Mouse (Mus musculus) mature B cell (primary cell): ENCODE data around the gene Zfp592.

Experiments used
- in situ Hi-C: fragments of 300-500 bp; cut with MboI; formaldehyde crosslinking; loops from 2 replicates; pipeline ENCODE4 v1.14.3; 2019

Gene Zfp592

DNA sequence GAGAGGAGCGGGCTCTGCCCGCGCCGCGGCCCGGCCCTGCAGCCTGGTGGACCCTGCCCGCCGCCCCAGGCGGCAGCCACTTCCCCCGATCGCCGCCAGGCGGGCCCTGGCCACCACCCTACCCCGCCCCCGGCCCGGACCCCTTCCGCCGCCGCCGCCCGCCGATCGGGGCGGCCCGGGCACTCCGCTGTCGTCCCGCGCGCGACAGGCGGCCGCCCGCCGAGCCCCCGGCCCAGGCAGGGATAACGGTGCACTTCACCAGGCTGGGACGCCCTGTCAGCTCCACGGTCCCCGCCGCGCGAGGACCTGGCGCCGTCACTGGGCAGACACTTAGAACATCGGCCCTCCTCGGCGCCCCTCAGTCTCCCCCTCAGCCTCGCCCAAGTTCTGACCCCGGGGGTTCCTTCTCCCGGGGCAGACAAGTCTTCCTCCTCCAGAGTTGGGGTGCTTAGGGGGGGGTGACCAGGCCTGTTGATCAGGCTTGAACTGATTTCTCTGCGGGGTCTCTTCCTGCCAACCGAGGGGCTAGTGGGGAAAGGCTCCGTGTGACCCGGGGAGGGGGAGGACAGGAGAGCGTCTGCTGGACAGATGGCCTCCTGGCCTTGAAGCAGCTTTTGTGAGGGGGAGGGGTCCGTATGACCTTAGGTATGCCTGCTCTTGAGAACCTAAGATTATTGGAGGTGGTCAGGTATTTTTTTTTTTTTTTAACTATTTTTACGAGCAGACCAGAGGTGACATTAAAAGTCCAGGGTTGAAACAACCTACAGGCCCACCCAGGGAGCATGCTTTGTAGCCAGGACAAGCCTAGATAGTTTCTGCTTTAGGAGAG lies 567 bp downstream of the Zfp592 start:
- in situ Hi-C loops: no loop called here

DNA sequence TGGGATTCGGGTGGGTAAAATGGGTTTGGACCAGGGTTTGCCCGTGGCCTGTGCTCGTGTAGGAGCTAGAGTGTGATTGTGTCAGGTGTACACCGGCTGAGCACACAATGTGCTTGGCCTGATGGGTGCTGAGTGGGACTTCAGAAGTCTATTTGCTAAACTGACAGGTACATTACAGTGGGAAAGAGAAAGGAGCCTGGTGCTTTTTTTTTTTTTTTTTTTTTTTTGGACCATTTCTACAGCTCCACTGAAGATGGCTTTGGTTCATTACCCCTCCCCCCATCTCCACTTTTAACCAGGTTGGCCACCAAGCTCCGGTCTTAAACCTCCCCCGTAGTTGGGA lies 1.2 kb downstream of the Zfp592 start:
- in situ Hi-C loops: no loop called here

- in situ Hi-C loops: no loop called here
Measured at GRCm38 (mm10) chr7:80995266-80996146, 2.0 kb downstream of the Zfp592 start.

- in situ Hi-C loops: no loop called here
Measured at GRCm38 (mm10) chr7:80997776-80998175, 4.3 kb downstream of the Zfp592 start.

- in situ Hi-C loops: no loop called here
Measured at GRCm38 (mm10) chr7:80999536-80999935, 6.1 kb downstream of the Zfp592 start.

DNA sequence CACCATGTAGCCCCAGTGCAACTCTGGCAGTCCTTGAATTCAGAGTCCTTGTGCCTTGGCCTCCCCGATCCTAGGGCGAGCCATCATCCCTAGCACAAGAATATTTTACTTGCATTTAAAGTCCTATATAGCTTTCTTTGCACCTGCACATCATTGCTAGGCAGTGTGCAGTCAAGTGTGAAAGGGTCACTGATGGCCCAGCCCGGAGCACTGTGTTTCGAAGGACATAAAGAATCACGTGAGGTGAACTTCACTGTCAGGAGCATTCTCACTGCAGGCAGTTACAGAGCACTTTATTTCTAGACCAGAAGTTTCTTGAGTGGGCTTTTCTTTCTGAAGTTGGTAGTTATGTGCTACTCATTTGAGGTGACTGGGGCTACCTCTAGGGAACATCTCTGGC lies 8.4 kb downstream of the Zfp592 start:
- in situ Hi-C loops: no loop called here

DNA sequence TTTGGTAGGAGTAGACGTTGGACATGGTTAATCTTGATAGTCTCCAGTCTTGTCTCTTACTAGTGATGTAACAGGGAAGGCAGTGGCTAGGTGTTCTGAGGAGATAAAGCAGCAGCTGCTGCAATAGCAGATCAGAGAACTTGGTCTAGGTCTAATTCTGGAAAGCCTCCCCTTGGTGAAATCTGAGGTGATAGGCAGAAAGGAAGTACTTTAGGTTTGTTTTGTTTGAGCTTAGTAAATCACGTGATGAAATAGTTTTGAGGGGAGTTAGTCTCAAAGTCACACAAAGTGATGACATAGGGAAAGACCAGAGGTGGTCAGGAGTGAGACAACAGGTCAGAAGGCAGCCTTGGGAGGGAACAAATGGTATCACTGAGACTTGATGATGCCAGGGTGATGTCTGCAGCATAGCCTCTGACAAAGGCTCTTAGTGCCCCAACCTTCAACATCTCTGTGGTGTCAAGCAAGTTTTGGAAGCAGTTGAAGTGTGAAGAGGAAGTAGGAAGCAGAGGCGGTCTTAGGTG lies 11.1 kb downstream of the Zfp592 start:
- in situ Hi-C loops: no loop called here

GRCm38 (mm10) chr7:81005969-81006368 lies 12.5 kb downstream of the Zfp592 start:
- in situ Hi-C loops: no loop called here

- in situ Hi-C loops: no loop called here
Measured at GRCm38 (mm10) chr7:81008285-81008684, 14.8 kb downstream of the Zfp592 start.

DNA sequence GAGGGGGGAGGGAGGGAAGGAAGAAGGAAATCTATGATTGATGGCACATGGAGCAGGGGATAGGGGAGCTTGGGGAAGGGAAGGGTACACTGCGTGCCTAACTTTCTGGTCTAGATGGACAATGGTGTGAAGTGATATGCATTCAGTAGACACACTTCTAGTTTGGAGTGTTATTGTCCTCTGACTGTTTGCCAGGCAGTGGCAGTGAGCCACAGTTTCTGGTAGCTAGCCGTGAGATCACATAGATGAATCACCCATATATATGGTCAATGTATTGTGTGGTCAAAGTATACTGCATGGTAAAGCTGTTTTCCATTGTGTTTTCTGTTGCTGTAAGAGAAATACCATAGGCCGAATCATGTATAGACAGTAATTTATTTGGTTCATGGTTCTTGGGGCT lies 18.1 kb downstream of the Zfp592 start:
- in situ Hi-C loops: no loop called here

- in situ Hi-C loops: no loop called here
Measured at GRCm38 (mm10) chr7:81020307-81020706, 26.8 kb downstream of the Zfp592 start.

DNA sequence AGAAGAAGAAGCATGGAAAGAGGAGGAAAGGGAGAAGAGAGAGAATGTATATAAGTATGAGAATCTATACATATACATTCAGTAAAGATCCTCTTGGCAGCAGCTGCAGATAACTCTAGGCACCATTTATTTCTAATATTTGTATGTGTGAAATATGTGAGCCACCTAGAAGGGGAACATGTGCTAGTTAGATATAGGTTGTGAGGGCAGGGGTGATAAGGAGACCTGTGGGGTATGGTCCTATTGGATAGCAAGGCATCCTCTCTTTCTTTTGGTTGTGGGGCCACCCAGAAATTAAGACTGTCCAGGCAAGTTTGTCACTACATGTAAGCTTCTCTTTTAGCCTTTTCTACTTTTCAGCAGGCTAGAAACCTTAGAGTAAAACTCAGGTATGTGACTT lies 29.2 kb downstream of the Zfp592 start:
- in situ Hi-C loops: no loop called here

DNA sequence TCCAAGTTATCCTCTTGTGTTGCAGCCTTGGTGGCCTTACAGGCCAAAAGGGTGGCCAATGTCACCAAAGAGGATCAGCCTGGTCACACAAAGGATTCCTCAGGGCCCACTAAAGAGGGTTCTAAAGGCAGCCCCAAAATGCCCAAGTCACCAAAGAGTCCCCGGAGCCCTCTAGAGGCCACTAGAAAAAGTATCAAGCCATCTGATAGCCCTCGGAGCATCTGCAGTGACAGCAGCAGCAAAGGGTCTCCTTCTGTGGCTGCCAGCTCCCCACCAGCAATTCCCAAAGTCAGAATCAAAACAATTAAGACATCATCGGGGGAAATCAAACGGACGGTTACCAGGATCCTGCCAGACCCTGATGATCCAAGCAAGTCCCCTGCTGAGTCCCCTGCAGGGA lies 30.6 kb downstream of the Zfp592 start:
- in situ Hi-C loops: no loop called here

- in situ Hi-C loops: no loop called here
Measured at GRCm38 (mm10) chr7:81024651-81025050, 31.2 kb downstream of the Zfp592 start.

GRCm38 (mm10) chr7:81025751-81026150 lies 32.3 kb downstream of the Zfp592 start:
- in situ Hi-C loops: no loop called here

DNA sequence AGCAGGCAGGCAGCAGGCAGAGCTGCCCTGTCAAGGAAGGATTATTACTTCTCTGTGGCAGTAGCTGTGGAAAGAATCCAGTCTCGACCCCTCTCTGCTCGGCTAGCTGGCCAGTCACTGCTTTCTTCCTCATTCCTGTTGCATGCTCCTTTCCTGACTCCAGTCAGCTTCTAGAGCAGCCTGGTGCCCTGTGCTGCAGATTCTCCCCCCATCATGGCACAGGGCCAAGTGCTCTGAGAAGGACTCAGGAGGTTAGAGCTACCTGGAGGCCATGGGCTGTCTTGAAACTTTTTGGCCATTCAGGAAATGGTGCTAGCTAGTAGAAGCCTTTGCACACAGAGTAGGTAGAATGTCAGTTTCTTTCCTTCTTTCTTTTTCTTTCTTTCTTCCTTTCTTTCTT lies 46.2 kb downstream of the Zfp592 start:
- in situ Hi-C loops: no loop called here

DNA sequence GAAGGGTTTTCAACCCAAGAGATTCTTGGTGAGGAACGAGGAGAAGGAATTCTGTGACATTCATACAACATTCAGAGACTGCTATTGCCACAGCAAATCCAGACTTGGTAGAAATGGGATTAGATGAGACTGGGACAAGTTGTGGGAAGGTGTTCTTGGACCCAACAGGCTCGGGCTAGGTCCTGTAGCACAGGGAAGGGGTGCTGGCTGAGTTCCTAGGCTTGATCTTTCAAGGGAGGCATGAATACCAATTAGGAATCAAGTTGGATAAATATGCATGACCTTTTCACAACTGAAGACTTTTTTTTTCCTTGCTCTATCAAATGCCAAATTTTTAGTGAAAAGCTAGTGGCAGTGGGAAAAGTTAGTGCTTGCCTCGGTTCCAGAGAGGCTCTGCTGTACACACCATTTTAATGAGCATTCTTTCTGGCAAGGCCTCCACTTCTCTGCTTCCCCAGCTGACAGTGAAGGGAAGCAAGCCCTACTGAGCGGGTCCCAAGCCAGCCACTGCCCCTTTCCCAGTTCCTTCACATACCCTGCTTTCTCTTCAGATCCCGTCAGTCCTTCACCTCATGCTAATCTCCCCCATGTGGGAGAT lies 49.6 kb downstream of the Zfp592 start:
- in situ Hi-C loops: no loop called here

DNA sequence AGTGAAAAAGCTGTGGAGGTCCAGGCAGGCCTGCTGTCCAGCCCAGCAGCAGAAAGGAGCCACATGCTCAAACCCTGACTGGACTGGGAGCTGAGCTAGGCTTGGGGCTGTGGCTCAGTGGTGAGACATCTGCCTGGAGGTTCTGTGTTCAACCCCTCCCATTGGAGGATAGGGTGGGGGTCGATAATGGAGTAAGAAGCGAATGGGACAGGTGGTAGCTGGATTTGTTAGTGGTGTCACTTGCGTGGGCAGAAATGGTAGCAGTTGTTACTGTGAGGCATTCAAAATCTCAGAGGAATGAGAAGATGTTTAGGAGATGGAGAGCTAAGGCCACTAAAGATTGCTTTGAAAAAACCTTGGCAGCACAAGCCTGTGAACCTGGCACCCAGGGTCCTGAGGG lies 54.4 kb downstream of the Zfp592 start:
- in situ Hi-C loops: no loop called here

DNA sequence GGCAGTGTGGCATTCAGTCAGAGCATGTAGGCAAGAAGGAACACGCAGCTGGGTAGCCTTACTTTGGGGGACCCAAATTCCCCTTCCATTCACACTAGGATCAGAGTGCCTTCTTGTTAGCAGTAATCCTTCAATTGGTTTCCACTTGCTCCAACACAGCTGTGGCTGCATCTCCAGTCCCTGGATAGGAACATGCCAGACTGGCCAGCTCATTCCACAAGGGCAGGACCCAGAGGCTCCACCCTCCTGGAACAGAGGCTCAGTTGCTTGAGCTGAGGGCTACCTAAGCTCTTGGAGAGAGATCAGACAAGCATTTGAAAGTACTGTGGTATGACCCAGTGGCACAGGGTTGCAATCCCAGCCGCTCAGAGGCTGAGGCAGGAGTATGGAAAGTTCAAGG lies 55.0 kb downstream of the Zfp592 start:
- in situ Hi-C loops: no loop called here

DNA sequence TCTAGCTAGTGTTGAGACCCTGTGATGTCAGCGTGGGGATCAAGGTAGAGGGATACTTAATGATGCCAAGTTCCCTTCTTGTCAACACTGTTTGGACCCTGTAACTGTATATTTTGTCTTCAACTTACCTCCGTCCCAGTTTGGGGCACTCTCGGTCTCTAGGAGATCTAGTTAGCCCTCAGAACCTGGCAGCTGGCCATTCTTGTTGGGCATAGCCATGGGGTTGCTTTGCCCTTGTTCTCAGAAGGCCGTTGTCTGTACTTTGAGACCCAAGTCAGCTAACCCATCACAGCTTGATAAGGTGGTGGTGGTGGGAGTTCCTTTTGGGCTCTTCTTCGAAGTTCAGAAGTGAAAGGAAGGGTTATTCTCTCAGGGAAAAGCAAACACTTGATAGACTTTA lies 56.5 kb downstream of the Zfp592 start:
- in situ Hi-C loops: loop anchor here (25.0 kb wide), 1 partner anchor 188 kb away; the partner anchor contains the start of gene Zscan2

GRCm38 (mm10) chr7:81055709-81056370 lies 62.4 kb downstream of the Zfp592 start:
- in situ Hi-C loops: loop anchor here (25.0 kb wide), 1 partner anchor 194 kb away; the partner anchor contains the start of gene Zscan2

GRCm38 (mm10) chr7:81057471-81057870 lies 64.0 kb downstream of the Zfp592 start, which contains the start of gene Alpk3:
TSS of gene Alpk3 (plus strand) at chr7:81057600.
- in situ Hi-C loops: loop anchor here (25.0 kb wide), 1 partner anchor 195 kb away; the partner anchor contains the start of gene Zscan2
